Mouse (Mus musculus) lung, adult 2 months (tissue): Measurements from ENCODE around the gene Foxj2. TPM values are rescaled to one million over a fixed set of nuclear protein-coding genes. Genes with fewer than 3 reads are reported as not detected.

ENCODE experiments used
- DNase-seq: peaks from one replicate; pipeline ENCODE4 v3.0.0; 2022
- H3K4me1 ChIP-seq: fragments of 200-500 bp; 2 replicates; pipeline ENCODE4 v1.6.1; 2011; ENCODE audit warnings: low read length; ENCODE audit not compliant: control insufficient read depth, insufficient read depth
- H3K4me3 ChIP-seq: fragments of 200-500 bp; replicated peaks from 2 replicates; pipeline ENCODE3; 2011; ENCODE audit warnings: low read depth, mild to moderate bottlenecking, control low read depth, low read length; ENCODE audit errors: extremely low read depth
- CTCF ChIP-seq: fragments of 200-500 bp; IDR thresholded peaks from 2 replicates; pipeline ENCODE4 v1.5.1; 2011; ENCODE audit warnings: mild to moderate bottlenecking, low read length, control low read depth; ENCODE audit not compliant: insufficient read depth
- POLR2A ChIP-seq: fragments of 200-500 bp; IDR thresholded peaks from 2 replicates; pipeline ENCODE4 v1.6.1; 2011; ENCODE audit warnings: low read depth, mild to moderate bottlenecking, control low read depth, low read length, borderline replicate concordance; ENCODE audit errors: extremely low read depth
- WGBS: fragments of 180-500 bp; shearing (Covaris S2); methylation state at CpG from one replicate; pipeline ENCODE4 v1.1.7; 2018; 5-methylcytosine and 5-hydroxymethylcytosine counted together
- polyA plus RNA-seq: library from polyadenylated mRNA; depleted of rRNA; stranded (reverse); fragments of >200 nt; gene quantifications from 2 replicates; pipeline ENCODE4 v1.2.3, GENCODE M21; 2012

The Foxj2 gene
- polyA plus RNA-seq, 1 experiment, result 19.9 TPM

GRCm38 (mm10) chr6:122828086-122828485 is 8.4 kb downstream of the Foxj2 start:
- TF ChIP-seq CTCF (peak; percentile 11; the same call in 1 of the 2 replicates), POLR2A (no peak)
- DNase-seq, result peak; percentile 22
- Histone ChIP-seq H3K4me1 (peaks cover 20% of the 10 kb centered on the region), H3K4me3 (no peak overlapping the region)
- WGBS, result 53% methylated on average over 13 of the region's 13 CpGs

GRCm38 (mm10) chr6:122832880-122833279 is 13.2 kb downstream of the Foxj2 start:
- no peak for DNase-seq
- TF ChIP-seq POLR2A (no peak), CTCF (no peak)
- Histone ChIP-seq H3K4me1 (no peaks in the 10 kb centered on the region), H3K4me3 (no peak overlapping the region)
- WGBS, result 79% methylated on average over 7 of the region's 7 CpGs

- TF ChIP-seq CTCF (peak; percentile 66), POLR2A (no peak)
- Histone ChIP-seq H3K4me1 (no peaks in the 10 kb centered on the region), H3K4me3 (no peak overlapping the region)
- DNase-seq, result peak; percentile 43
- 72% methylated on average over 4 of the region's 4 CpGs for WGBS
These were observed 14.7 kb downstream of the Foxj2 start for GRCm38 (mm10) chr6:122834365-122834764.

- Histone ChIP-seq H3K4me3 (no peak overlapping the region), H3K4me1 (no peaks in the 10 kb centered on the region)
- TF ChIP-seq CTCF (no peak), POLR2A (no peak)
- DNase-seq, result no peak
- 100% methylated on average over 3 of the region's 3 CpGs for WGBS
These were observed 17.3 kb downstream of the Foxj2 start for GRCm38 (mm10) chr6:122836974-122837373.

- Histone ChIP-seq H3K4me3 (no peak overlapping the region), H3K4me1 (no peaks in the 10 kb centered on the region)
- no peak for DNase-seq
- 91% methylated on average over 5 of the region's 5 CpGs for WGBS
- TF ChIP-seq POLR2A (no peak), CTCF (no peak)
These were observed 17.8 kb downstream of the Foxj2 start for GRCm38 (mm10) chr6:122837539-122837938.

- Histone ChIP-seq H3K4me3 (no peak overlapping the region), H3K4me1 (no peaks in the 10 kb centered on the region)
- TF ChIP-seq CTCF (no peak), POLR2A (no peak)
- 72% methylated on average over 6 of the region's 6 CpGs for WGBS
- DNase-seq, result no peak
These were observed 24.0 kb downstream of the Foxj2 start for GRCm38 (mm10) chr6:122843759-122844158.

GRCm38 (mm10) chr6:122852696-122853095 is 33.0 kb downstream of the Foxj2 start:
- DNase-seq, result no peak
- H3K4me1 ChIP-seq, result no peaks in the 10 kb centered on the region
- no peak overlapping the region for H3K4me3 ChIP-seq
- TF ChIP-seq POLR2A (no peak), CTCF (no peak)
- 57% methylated on average over 2 of the region's 2 CpGs for WGBS

GRCm38 (mm10) chr6:122854552-122854951 is 34.8 kb downstream of the Foxj2 start:
- Histone ChIP-seq H3K4me1 (no peaks in the 10 kb centered on the region), H3K4me3 (no peak overlapping the region)
- WGBS, result 70% methylated on average over 12 of the region's 12 CpGs
- TF ChIP-seq POLR2A, result no peak
- no peak for TF ChIP-seq CTCF
- no peak for DNase-seq

- no peak for DNase-seq
- WGBS, result 23% methylated on average over 7 of the region's 7 CpGs
- Histone ChIP-seq H3K4me1 (no peaks in the 10 kb centered on the region), H3K4me3 (no peak within 1 kb of the TSS)
- TF ChIP-seq POLR2A (no peak), CTCF (no peak)
These were observed 36.2 kb downstream of the Foxj2 start, which contains the start of gene C3ar1 for GRCm38 (mm10) chr6:122855955-122856354. C3ar1 (minus strand) TSS chr6:122856161.

GRCm38 (mm10) chr6:122862434-122862833 is 42.7 kb downstream of the Foxj2 start:
- TF ChIP-seq CTCF (no peak), POLR2A (no peak)
- WGBS, result 70% methylated on average over 6 of the region's 6 CpGs

More at GRCm38 (mm10) chr6:122862434-122862833, 42.7 kb downstream of the Foxj2 start:
- no peak for DNase-seq
- Histone ChIP-seq H3K4me3 (no peak overlapping the region), H3K4me1 (no peaks in the 10 kb centered on the region)
